Comparison of ENCODE assay signal across 23 mouse cellular contexts in the genomic region with DNA sequence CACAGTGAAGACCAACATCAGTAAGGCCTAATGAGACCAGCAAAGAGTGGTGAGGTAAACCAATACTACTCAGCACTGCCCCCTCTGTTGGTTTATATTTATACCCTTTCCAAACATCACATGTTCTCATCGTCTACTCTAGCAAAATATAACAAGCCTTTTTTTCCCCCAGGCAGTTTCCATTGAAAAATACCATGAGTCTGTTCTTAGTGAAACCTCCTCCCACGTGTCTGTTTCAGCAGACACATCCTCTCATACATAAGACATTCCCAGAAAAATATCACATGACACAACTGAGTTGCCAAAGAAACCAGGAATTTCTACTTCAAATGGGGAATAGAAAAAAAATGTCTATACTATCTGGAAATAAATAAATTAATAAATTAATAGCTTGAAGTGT.
"Had no signal": no experiment of that assay in that cellular context is flagged by ENCODE, and none has a peak within 500 bp of the region (broad histone marks: within the 10 kb centered on the region; RNA-seq: fewer than 3 reads in every experiment).

No protein-coding gene starts in this region.

- DNase-seq: kidney, postnatal 36 days; layer of hippocampus, postnatal 36 days; left cerebral cortex, postnatal 4 days; liver; lung, adult 18-20 months; lung, postnatal 10 days; lung, postnatal 36 days; right cerebral cortex, adult 18-20 months; right cerebral cortex, postnatal 14 days; right cerebral cortex, postnatal 4 days; thymus, adult 18-20 months; thymus, postnatal 36 days had no signal

- ATAC-seq: liver, embryonic 12.5 days; midbrain, embryonic 15.5 days had no signal

- H3K27me3 ChIP-seq: limb, embryonic 13.5 days; liver, embryonic 12.5 days; liver, embryonic 15.5 days; lung, embryonic 15.5 days; megakaryocyte, embryonic 14.5 days; midbrain, embryonic 12.5 days; midbrain, embryonic 15.5 days; neural tube, embryonic 12.5 days; neural tube, embryonic 15.5 days had no signal

- H3K9me3 ChIP-seq: limb, embryonic 13.5 days; liver, embryonic 12.5 days; liver, embryonic 15.5 days; lung, embryonic 15.5 days; megakaryocyte, embryonic 14.5 days; midbrain, embryonic 12.5 days; midbrain, embryonic 15.5 days; neural tube, embryonic 12.5 days; neural tube, embryonic 15.5 days had no signal

- H3K27ac ChIP-seq: kidney, postnatal 0 days; limb, embryonic 13.5 days; liver, embryonic 12.5 days; liver, embryonic 15.5 days; lung, embryonic 15.5 days; midbrain, embryonic 12.5 days; midbrain, embryonic 15.5 days; neural tube, embryonic 12.5 days; neural tube, embryonic 15.5 days; stomach, postnatal 0 days had no signal

- H3K4me1 ChIP-seq: limb, embryonic 13.5 days; liver, embryonic 12.5 days; liver, embryonic 15.5 days; lung, embryonic 15.5 days; megakaryocyte, embryonic 14.5 days; midbrain, embryonic 12.5 days; midbrain, embryonic 15.5 days; neural tube, embryonic 12.5 days; neural tube, embryonic 15.5 days had no signal

- H3K36me3 ChIP-seq: limb, embryonic 13.5 days; liver, embryonic 12.5 days; liver, embryonic 15.5 days; lung, embryonic 15.5 days; midbrain, embryonic 12.5 days; midbrain, embryonic 15.5 days; neural tube, embryonic 12.5 days; neural tube, embryonic 15.5 days had no signal

- H3K4me3 ChIP-seq: limb, embryonic 13.5 days; liver, embryonic 12.5 days; liver, embryonic 15.5 days; lung, embryonic 15.5 days; megakaryocyte, embryonic 14.5 days; midbrain, embryonic 12.5 days; midbrain, embryonic 15.5 days; neural tube, embryonic 12.5 days; neural tube, embryonic 15.5 days had no signal
